8 mouse cellular contexts compared by ENCODE assay signal in the genomic region with DNA sequence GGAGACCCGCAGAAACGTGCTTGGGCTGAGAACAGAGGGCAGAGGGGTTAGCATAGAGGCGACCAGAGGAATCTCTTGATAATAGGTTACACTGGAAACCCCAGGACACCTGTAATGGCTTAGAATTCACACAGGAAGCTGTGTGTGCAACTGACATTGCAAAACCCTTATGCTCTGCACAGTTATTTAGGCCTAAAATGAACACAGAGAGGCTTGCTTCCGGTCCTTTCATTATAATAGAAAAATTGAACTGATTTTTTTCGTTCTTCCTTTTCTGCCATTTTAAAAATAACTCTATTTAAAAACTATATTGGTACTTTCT. TPM values are rescaled to one million over a fixed set of nuclear protein-coding genes. Genes with fewer than 3 reads are reported as not detected.
DNase-seq lines count a peak whose midpoint lies in the region; ATAC-seq and TF ChIP-seq lines count a peak whose summit lies in the region.

No protein-coding gene starts in this region.

- H3K27me3 ChIP-seq in heart, embryonic 12.5 days (replicated peaks), result no peaks in the 10 kb centered on the region
- H3K27me3 ChIP-seq in CH12.LX (replicated peaks), result no peaks in the 10 kb centered on the region

- no peaks in the 10 kb centered on the region for H3K9me3 ChIP-seq in heart, embryonic 12.5 days (replicated peaks)
- H3K9me3 ChIP-seq in CH12.LX (replicated peaks; ENCODE audit: low read length), result no peaks in the 10 kb centered on the region

- dilution Hi-C loops in CH12.LX (cut with MboI; ENCODE audit: extremely low pct_ligation_motif_present, extremely low pct_unique_long_range_greater_than_20kb, low sequenced_read_pairs), result no loop called here

- peak overlapping the region; percentile 98 for H3K9ac ChIP-seq in heart, embryonic 12.5 days
- H3K9ac ChIP-seq in CH12.LX (ENCODE audit: insufficient read depth, low read depth), result peak overlapping the region; percentile 4; the same call in 1 of the 2 replicates

- no peak for DNase-seq in heart, adult 11 months
- DNase-seq in CH12.LX (ENCODE audit: extremely low read depth) (no peak), MN1 (ENCODE audit: low spot score) (no peak)
- no peak for DNase-seq in adrenal gland, adult (ENCODE audit: inconsistent age in 2 of 2, low spot score in 1 of 2)
- no peak for DNase-seq in retina, embryonic 14.5 days (ENCODE audit: low spot score)

- no peak for ATAC-seq in heart, embryonic 12.5 days (ENCODE audit: insufficient number of reproducible peaks, low FRiP score)
- 0 out of 2 replicates have a peak, but pooled peaks have one; percentile 7 for ATAC-seq in granulocyte monocyte progenitor cell, adult 5-6 weeks (replicated peaks; ENCODE audit: poor library complexity, severe bottlenecking)
- ATAC-seq in megakaryocyte, adult 5-6 weeks (ENCODE audit: poor library complexity, severe bottlenecking), result 0 out of 2 replicates have a peak, but pooled peaks have one; percentile 2

- peaks cover 4% of the 10 kb centered on the region for H3K4me1 ChIP-seq in heart, embryonic 12.5 days (replicated peaks)
- H3K4me1 ChIP-seq in CH12.LX (ENCODE audit: control insufficient read depth in 1 of 2, insufficient read depth in 2 of 2), result peaks cover 0 to 10% of the 10 kb centered on the region in 2 experiments; a peak in 3 of 4 replicates

- H3K79me2 ChIP-seq in CH12.LX (replicated peaks; ENCODE audit: control insufficient read depth, extremely low read depth, insufficient read depth, poor library complexity, severe bottlenecking), result no peaks in the 10 kb centered on the region

- H3K36me3 ChIP-seq in heart, embryonic 12.5 days, result no peaks in the 10 kb centered on the region
- H3K36me3 ChIP-seq in CH12.LX (replicated peaks in 1 of 2; ENCODE audit: control insufficient read depth in 1 of 2, insufficient read depth in 1 of 2, low read length in 1 of 2), result no peaks in the 10 kb centered on the region

- TF ChIP-seq EP300 in CH12.LX (IDR thresholded peaks at IDR 0.05; ENCODE audit: low read length), result no peak

- TF ChIP-seq POLR2A in CH12.LX (IDR thresholded peaks at IDR 0.05; ENCODE audit: low read depth, low read length), result no peak

- TF ChIP-seq RAD21 in CH12.LX (IDR thresholded peaks at IDR 0.05; ENCODE audit: low read depth, low read length), result no peak

- peak overlapping the region; percentile 90 for H3K4me2 ChIP-seq in heart, embryonic 12.5 days
- H3K4me2 ChIP-seq in CH12.LX (ENCODE audit: insufficient read depth, low read depth, poor library complexity, severe bottlenecking), result peak overlapping the region; percentile 41

- peak overlapping the region; percentile 100 for H3K27ac ChIP-seq in heart, embryonic 12.5 days (ENCODE audit: poor library complexity, severe bottlenecking)
- H3K27ac ChIP-seq in CH12.LX (ENCODE audit: insufficient read depth, low read depth), result peak overlapping the region; percentile 93

- no peak for TF ChIP-seq CTCF in CH12.LX (conservative IDR thresholded peaks at IDR 0.05 in 1 of 2, IDR thresholded peaks at IDR 0.05 in 1 of 2; ENCODE audit: low read depth in 2 of 2, low read length in 2 of 2)

- in situ Hi-C loops in CH12.LX (cut with MboI; ENCODE audit: low pct_ligation_motif_present, low pct_unique_long_range_greater_than_20kb, low sequenced_read_pairs), result loop anchor here (5.0 kb wide), 1 partner anchor 74 kb away; no protein-coding TSS in a partner anchor

- WGBS in heart, embryonic 12.5 days, result 11% methylated on average over 5 of the region's 5 CpGs

- H3K4me3 ChIP-seq in heart, embryonic 12.5 days, result peak overlapping the region; percentile 96
- peak overlapping the region; percentile 76 to 91 (median 77) for H3K4me3 ChIP-seq in CH12.LX (replicated peaks in 1 of 3; ENCODE audit: low read depth in 2 of 3, low read length in 2 of 3, poor library complexity in 1 of 3)

TF ChIP-seq in CH12.LX, 34 proteins besides CTCF, POLR2A, EP300 and RAD21:
- 0 out of 2 replicates have a peak, but pooled peaks have one; percentile 6 for TF ChIP-seq HCFC1 (IDR thresholded peaks at IDR 0.05; ENCODE audit: low read depth, low read length)
- 0 out of 2 replicates have a peak, but pooled peaks have one; percentile 2 for TF ChIP-seq BHLHE40 (IDR thresholded peaks at IDR 0.05; ENCODE audit: low read depth, low read length)
- TF ChIP-seq ELF1 (IDR thresholded peaks at IDR 0.05; ENCODE audit: low read depth, low read length), result peak; percentile 6; the same call in 1 of the 2 replicates
- no peak for TF ChIP-seq MXI1 (IDR thresholded peaks at IDR 0.05; ENCODE audit: low read depth, low read length)
TF ChIP-seq in CH12.LX: peak in this region for 3.

RNA-seq across cellular contexts. Expression of gene Hivep2, which starts 2.3 kb away (rescaled TPM):
- 5.3 and 5.8 TPM in 2 replicates for polyA plus RNA-seq in heart, embryonic 12.5 days (2016; fragmentation: Nextera tagmentation; extraction: Ambion mirVana)
- 1.8 and 2.7 TPM in 2 replicates for total RNA-seq in CH12.LX (2012; rRNA removed)
- 0.59 and 0.77 TPM in 2 replicates for total RNA-seq in CH12.LX (2014; rRNA removed)
- polyA plus RNA-seq in CH12.LX (2012; ENCODE audit: insufficient read length, low read depth), result 1.1 and 1.4 TPM in 2 replicates
- total RNA-seq in granulocyte monocyte progenitor cell, adult 5-6 weeks (2014; fragmentation: Nextera tagmentation), result 1.4 and 5.4 TPM in 2 replicates
- 0.62 and 0.69 TPM in 2 replicates for total RNA-seq in granulocyte monocyte progenitor cell, adult 5-6 weeks (2017)
- 3.4 and 5.2 TPM in 2 replicates for total RNA-seq in megakaryocyte, adult 5-6 weeks (2015)
- 1.7 and 2.0 TPM in 2 replicates for total RNA-seq in megakaryocyte, adult 5-6 weeks (2017)
